Mouse (Mus musculus) MN1 (cell line): Measurements from ENCODE around the gene Il12rb1.
"Not testable (repeated sequence)": the region's sequence is repeated elsewhere in the genome, so short reads cannot be mapped to it uniquely, and the experiment has no call there.

Source experiments
- DNase-seq: peaks from one replicate; pipeline ENCODE4 v3.0.0-alpha.2; 2016; ENCODE audit warnings: low spot score

Gene Il12rb1

DNA sequence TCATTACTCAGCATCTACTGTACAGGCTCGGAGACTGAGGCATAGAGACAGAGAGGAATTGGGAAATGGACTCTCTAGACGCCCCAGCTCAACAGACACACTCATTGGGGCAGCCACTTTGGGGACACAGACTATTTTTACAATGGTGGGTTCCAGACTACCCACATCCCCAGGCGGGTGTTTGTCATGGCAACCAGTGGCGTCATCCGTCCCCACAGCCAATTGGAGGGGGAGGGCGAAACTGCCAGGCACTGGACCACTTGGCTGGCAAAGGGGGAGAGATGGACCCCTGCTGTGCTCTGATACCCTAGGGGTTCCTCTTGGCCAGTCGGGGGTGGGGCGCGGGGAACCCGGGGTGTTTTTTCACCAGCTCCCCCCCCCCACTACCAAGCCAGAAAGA is 7.6 kb upstream of the Il12rb1 start:
- no peak for DNase-seq

DNA sequence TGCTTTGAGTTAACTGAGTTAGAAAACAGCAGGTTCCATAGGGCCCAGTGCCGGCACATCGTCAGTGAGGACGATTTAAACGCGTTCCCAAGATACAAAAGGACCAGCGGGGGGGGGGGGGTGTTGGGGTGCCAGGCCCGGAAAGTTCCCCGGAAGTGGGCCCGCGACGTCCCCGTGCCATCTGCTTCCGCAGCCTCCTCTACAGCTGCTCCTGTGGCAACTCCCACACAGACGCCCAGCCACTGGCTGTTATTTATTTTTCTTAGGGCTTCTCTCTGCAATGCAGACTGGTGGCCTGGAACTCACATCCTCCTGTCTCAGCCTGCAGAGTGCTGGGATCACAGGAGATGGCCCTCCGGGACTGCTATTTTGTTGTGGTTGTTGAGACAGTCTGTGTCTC is 7.1 kb upstream of the Il12rb1 start:
- DNase-seq, result no peak

DNA sequence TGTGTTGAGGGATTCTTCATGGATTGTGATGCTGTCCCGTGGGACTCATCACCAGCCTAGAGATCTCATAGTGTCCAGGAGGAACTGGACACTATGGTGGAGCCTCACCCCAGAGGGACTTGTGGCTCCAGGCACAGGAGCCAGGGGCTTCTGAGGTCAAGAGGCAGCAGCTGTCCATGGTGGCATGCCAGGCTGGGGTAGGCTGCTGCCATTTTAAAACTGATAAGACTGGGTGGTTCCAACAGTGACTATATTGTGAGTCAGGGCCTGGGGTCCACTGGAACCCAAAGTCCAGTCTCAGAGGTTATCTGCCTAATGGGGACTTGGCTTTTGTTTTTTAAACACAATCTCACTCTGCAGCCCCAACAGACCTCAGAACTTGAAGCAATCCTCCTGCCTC is 6.4 kb upstream of the Il12rb1 start:
- no peak for DNase-seq

DNA sequence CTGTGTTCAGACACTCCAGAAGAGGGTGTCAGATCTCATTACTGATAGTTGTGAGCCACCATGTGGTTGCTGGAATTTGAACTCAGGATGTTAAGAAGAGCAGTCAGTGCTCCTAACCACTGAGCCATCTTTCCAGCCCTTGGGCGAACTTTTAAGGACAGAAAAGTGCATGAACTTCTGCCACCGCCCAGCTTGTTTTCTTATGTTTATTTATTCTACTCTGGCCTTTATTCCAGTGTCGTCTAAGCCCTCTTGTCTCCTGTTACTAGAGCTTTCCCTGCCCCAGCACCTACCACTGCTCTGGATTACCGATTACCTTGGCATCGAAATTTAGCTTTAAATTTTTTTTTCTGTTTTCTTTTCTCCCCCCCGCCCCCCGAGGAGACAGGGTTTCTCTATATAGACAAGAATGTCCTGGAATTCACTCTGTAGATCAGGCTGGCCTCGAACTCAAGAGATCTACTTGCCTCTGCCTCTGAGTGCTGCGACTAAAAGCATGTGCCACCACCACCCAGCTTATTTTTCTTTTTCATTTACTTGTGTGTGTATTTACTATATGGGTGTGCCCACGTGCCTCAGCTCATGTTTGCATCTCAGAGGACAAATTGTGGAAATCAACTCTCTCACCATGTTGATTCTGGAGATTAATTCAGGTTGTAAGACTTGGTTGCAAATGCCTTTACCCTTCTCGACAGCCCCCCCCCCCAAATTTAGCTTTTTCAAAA is 5.3 kb upstream of the Il12rb1 start:
- no peak for DNase-seq

DNA sequence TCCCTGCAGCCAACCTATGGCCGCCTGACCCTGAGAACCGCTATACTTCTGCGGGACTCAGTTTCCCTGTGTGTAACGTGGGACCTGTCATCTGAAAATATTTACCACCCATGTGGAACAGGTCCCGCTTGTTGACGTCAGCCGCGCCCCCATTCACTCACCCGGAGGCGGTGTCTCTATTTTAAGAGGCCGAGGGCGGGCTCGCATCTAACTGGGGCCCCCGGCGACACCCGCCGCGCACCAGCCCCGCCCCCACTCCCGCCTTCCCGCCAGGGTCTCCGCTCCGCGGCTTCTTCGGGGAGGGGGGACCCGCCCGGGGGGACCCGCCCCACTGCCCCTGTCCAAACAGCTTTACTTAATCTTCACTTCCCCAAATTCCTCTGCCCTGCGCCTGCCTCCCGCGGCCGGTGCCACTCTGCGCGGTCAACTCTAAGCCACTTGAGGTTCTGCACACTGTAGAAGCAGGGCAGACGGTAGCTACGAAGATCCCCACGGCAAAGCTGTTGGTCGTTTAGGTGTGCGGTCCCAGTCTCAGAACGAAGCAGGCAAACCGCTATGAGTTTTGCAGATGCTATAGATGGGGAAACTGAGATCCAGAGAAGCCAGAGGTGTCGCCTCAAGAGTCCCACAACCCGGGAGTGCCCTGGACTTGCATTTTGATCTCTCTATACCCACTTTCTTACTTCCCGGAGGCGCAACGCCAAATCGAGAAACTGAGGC is 4.3 kb upstream of the Il12rb1 start:
- peak; percentile 56 for DNase-seq

DNA sequence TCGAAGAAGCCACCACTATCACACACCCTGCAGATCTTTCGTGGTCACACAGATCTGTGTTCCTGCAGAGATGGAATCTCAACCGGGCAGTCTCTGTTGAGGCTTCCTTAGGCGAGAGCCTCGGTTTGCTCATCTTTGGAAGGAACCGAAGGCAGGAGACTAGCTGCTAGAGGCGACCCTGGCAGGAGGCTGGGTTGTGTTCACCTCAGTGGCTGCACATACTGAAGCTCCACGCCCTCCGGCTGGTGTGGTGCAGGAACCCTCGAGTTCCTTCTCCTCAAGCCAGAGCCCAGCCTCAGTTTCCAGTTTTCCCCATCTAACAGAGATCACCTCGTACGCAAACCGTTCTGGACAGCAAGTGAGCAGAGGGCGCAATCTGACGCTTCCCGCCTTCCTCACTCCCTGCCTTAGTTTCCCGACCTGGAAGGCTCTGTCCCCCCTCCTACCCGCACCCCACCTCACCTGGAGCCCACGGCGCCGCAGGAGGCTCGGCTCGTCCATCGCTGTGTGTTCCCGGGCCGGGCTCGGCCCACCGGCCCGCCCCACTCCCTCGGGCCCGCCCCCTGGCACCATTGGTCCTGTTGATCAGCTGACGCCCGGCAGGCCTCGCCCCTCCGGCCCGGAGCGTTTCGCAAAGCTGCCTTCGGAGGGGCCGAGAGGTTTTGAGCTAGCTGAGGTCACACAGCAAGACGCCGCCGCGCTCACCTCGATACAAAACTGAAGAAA is 3.6 kb upstream of the Il12rb1 start, which contains the start of gene Mast3:
Gene Mast3 (minus strand): TSS at position 574 of the 726 bp plus-strand sequence.
- DNase-seq, result peak; percentile 93

DNA sequence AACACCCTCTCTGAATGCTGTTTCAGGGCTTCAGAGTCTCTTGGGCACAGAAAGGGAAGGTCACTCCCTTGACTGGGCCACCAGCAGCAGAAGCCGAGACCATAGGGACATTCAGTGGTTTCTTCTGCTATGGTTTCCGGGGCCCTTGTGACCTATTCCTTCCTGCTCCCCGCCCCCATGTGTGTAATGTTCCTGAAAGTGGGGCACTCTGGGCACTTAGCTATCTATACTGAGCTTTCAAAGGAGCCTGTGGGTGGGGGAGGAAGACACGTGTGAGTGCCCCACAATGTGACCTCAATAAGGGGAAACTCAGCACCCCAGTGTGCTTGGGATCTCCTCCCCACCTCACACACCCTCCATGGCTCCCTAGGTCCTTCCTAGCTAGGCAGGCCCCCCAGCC is 1.7 kb upstream of the Il12rb1 start:
- DNase-seq, result no peak

DNA sequence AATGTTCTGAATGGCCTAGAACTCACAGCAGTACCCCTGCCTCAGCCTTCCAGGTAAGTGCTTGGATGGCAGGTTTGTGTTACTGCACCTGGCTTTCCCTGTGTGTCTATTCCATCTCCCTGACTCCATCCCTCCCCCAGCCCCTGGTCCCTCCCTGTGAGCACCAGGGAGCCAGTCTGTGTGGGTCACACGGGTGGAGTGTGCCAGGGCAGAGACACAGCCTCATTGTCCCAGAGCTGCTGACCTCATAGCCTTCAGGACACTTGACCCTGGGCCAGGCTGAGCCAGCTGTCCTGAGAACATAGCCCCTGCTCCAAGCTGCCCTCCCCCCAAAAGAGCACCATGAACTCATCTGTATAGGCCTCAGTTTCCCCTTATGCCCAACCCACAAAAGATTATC is 945 bp upstream of the Il12rb1 start:
- DNase-seq, result no peak

DNA sequence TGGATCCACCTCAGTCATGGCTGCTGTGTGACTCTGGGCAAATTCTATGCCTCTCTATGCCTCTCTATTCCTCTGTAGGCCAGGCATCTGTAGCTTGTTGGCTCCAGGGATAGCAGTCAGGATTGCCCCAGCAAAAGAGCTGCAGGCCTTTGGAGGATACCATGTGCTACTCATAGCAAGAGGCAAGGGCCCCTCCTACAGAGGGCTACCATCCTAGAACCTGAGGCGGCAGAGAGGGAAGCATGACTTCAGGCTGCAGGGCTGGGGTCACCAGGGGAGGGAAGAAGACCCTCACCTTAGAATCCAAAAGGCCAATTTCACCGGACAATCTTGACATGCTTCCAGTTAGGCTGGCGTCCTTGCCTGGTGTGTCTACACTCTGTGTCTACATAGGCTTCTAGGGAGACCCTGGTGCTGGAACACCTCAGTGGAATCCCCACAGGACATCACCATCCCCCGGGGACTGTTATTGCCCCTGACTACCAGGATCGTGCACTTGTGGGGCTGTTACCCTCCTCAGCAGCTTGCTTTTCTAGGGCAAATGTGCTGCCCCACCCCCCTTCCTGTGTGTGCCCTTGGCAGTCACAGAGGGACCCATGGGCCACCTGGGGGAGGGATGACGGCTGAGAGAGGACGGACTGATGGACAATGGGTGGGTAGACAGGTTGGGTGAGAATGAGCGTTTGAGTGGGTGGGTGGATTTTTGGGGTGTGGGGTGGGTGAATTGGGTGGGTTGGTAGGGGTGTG is 879 bp downstream of the Il12rb1 start:
- DNase-seq, result no peak

DNA sequence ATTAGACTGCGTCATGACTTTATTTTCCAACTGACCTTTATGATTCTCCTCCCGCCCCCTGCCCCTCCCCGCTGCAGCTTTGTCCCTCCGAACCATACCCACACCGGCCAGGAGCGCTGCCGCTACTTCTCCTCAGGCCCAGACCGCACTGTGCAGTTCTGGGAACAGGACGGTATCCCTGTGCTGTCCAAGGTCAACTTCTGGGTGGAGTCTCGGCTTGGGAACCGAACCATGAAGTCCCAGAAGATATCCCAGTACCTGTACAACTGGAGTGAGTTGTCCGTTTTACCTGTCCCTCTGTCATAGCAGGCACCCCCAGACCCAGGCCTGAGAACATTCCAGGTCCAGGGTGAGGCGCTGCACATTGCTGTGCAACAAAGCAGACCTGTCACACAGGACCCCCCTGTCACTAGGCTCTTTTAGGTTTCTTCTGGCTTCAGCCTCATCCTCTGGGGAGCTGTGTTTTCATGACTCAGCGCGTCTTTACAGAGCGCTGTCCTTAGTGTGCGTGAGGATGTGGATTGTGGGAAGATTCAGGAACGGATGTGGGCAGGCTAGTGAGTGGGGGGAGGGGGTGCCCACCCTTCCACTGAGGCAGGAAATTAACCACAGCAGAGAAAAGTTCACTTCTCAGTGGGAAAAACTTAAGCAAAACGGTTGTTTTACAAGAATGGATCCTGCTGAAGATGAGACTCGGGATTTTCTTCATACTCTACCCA is 2.9 kb downstream of the Il12rb1 start:
- DNase-seq, result no peak

DNA sequence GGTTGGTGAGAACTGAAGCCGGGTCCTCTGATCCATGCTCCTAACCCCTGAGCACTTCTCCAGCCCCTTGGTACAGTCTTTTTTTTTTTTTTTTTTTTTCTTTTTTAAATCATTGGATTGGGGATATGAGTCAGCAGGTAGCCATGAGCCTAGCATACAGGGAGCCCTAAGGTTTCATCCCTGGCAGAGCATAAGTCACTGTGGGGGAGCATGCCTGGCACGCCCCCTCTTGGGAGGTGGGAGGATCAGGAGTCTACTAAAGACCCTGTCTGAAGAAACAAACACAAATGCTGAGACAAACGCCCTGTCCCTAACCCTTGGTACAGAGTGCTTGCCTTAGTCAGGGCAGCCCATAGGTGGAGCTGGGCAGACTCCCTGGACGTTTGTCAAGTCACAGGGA is 3.8 kb downstream of the Il12rb1 start:
- no peak for DNase-seq

DNA sequence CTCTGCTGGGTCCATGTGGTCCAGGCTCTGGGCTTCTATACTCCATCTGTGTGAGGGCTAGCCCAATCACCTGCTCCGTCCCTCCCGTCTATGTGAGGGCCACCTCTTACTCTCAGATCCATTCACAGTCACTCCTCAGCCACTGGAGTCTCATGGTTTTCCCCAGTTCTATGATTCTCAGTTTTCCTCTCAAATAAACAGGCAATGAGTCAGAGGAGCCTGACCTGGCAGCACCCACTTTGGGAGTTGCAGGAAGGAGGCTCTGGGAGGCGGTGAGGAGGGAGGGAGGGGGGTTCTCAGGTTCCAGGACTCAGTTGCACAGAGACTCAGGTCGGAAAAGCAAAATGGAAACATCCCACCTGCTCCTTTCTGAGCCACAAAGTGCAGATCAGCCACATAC is 4.6 kb downstream of the Il12rb1 start:
- no peak for DNase-seq

DNA sequence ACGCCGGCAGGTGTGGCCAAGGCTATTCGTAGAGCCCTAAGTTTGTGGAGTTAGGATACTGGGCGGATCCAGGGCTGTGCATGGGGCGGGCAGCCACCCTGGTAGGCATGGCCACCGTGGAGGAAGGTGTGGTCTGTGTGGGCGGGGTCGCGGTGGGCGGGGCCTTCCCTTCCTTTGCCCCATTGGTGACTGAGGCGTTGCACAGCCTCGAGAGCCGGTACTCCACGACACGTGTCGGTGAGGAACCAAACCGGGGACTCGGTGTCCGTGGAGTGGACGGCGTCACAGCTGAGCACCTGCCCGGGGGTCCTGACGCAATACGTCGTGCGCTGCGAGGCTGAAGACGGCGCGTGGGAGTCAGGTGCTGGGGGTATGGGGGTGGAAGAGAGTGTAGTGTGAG is 8.4 kb downstream of the Il12rb1 start:
- DNase-seq, result no peak

DNA sequence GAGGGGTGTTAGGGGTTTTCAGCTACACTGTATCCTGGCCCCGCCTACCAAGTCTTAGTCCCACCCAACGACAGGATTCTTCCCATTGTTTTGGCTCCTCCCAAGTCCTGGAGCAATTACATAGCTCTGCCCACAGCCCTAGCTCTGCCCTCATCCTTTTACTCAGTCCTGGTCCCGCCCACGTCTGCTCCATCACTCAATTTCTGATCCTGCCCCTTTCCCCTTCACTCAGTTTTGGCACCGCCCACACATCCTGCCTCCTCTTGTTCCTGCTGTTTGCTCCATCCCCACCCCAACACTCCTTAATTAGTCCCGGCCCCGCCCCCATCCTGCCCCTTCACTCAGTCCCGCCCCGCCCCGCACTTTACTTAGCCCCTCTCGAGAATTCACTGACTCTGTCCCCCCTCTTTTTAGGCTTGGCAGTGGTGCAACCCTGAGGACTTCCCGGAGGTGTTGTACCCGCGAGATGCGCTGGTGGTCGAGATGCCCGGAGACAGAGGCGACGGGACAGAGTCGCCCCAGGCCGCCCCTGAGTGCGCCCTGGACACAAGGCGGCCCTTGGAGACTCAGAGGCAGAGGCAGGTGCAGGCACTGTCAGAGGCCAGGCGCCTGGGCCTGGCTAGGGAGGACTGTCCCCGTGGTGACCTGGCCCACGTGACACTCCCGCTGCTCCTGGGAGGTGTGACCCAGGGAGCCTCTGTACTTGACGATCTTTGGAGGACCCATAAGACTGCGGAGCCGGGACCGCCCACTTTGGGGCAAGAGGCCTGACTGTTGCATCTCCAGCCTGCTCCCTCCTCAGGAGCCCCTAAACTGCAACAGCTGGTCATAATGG is 12.1 kb downstream of the Il12rb1 start:
- peak; percentile 87 for DNase-seq

DNA sequence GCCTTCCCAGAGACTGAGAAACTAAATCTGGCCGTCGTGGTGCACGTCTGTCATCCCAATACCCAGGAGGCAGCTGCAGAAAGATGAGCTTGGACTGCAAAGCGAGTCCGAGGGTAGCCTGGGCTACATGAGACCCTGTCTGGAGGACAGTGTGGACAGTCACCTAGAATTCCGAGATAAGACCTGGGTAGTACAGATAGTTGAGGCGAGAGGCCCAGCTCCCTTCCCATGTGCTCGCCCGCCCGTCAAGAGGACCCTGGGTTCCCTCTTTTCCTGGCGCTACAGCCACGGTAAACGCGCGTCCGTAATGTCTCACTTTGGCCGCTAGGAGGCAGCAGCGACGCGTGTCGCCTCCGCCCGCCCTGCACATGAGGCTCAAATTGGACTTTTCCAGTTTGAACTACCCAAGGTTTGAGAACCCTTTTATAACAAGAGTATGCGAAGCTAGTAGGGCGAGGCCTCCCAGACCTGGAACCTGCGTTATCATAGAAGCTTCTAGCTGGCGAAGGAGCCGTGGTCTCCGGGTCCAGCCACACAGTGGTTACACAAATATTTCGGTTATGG is 13.2 kb downstream of the Il12rb1 start:
- DNase-seq, result peak; percentile 84

DNA sequence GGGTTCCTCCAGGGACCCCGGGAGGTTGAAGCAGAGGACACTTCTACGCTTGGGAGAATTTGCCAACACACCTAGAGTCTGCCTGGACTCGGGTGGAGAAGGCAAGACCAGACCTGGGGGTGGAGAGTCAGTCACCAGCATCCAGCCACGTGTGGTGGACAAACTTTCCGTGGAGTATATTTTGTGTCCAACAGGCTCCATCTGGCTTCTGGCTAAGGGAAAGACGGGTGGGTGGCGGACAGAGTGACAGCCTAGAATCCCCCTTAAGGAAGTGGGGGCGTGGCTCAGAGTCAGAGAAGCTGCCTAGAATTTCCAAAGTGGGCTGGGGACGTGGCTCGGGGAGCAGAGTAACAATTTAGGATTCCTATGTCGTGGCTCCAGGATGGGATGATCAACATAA is 13.7 kb downstream of the Il12rb1 start:
- no peak for DNase-seq

DNA sequence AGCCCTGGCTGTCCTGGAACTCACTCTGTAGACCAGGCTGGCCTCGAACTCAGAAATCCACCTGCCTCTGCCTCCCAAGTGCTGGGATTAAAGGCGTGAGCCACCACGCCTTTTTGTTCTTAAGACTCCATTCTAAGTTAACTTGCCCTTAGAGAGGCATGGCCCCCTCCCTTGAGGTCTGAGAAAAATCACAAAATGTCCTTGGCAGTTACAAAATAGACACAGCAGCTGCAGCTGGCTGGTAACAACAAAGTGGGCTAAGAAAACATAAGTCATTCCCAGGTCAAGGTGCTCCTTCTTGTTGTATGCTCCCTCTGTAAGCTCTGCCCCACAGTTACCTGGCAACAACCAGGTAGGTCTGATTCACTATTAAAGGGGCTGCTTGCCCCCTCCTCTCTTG is 14.3 kb downstream of the Il12rb1 start:
- not testable (repeated sequence) for DNase-seq

DNA sequence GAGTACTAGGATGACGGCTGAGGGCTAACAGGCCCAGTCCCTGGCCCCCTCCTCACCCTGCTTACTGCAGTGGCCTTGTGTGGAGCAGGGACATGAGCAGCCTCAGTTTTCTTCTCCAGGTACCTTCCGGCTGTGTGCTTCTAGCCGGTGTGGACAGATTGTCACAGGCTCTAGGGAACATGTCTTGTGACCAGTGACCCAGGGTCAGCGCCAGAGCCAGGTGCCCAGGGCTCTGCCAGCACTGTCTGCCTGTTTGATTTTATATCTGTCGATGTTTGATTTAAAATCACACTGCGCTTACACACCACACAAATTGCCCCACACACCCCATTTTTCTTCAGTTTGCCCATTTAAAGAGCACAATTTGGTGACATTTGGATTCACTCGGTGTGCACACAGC is 15.6 kb downstream of the Il12rb1 start:
- no peak for DNase-seq

DNA sequence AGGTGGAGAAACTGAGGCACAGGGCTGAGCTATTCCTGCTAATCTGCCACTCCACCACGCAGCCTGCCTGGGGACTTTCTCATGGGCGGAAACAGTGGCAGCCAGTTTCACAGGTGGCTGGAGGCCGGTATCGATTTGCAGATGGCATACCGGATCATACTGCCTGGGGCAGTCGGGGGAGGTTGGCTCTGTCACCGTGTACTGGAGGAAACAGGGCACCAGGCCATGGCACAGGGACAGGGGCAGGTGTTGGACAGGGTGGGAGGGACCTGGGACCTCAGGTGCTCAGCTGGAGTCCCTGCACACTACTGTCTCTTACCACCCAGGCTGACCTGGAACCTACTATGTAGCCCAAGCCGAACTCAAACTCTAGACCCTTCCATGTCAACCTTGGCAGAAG is 17.6 kb downstream of the Il12rb1 start:
- DNase-seq, result no peak

DNA sequence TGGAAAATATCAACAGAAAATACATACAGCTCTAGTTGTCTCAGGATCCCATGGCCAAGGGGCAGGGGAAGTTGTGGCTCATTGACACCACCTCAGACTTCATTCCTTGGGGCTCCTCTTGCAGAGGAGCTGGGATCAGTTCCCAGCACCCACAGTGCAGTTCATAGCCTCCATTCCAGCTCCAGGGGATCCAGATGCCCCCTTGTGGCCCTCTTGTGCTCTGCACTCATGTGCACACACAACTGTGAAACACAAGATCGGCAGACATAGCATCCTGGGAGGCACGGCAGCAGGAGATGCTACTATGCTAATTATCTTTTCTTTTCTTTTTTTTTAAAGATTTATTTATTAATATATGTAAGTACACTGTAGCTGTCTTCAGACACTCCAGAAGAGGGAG is 18.8 kb downstream of the Il12rb1 start:
- no peak for DNase-seq
